7 mouse cellular contexts compared by ENCODE assay signal in genomic region chr1:183084085-183085050, GRCm38 (mm10).
DNase-seq lines count a peak whose midpoint lies in the region.

No protein-coding gene starts in this region.

- peak; percentile 33 for DNase-seq in kidney, adult 11 months
- DNase-seq in kidney, adult 18-20 months: no peak
- peak; percentile 37 to 54 for DNase-seq in frontal cortex, postnatal 36 days (ENCODE audit: low spot score in 2 of 2)
- peak; percentile 51 to 78 for DNase-seq in layer of hippocampus, adult 18-20 months (ENCODE audit: low spot score in 2 of 2)
- peak; percentile 35 for DNase-seq in lung, postnatal 36 days
- DNase-seq in spleen, postnatal 10 days (ENCODE audit: low spot score in 2 of 2): no peak
- no peak for DNase-seq in neural tube, embryonic 10.5 days (ENCODE audit: extremely low spot score, low spot score)

Comparison
In these comparisons a context has a peak if more than half of its experiments do, and no peak if none do; other contexts are left out.
1. DNase-seq: peak in kidney, adult 11 months (single experiment), frontal cortex, postnatal 36 days (2 of 2), layer of hippocampus, adult 18-20 months (2 of 2) and lung, postnatal 36 days (single experiment); none in kidney, adult 18-20 months (single experiment), spleen, postnatal 10 days (0 of 2) and neural tube, embryonic 10.5 days (single experiment).